Mouse (Mus musculus) bone marrow macrophage, adult 2 months (primary cell): ENCODE results near the gene Ppp2r5d. TPM values are rescaled to one million over a fixed set of nuclear protein-coding genes. Genes with fewer than 3 reads are reported as not detected.

ENCODE experiments used
- H3K27ac ChIP-seq: 2 replicates; pipeline ENCODE4 v1.5.1; 2012; ENCODE audit warnings: low read depth, low read length; ENCODE audit not compliant: insufficient read depth
- H3K4me1 ChIP-seq: 2 replicates; pipeline ENCODE4 v1.6.1; 2012; ENCODE audit warnings: low read length; ENCODE audit not compliant: control insufficient read depth, insufficient read depth
- H3K4me3 ChIP-seq: 2 replicates; pipeline ENCODE4 v1.5.1; 2012; ENCODE audit warnings: mild to moderate bottlenecking, low read length, moderate library complexity; ENCODE audit not compliant: insufficient read depth
- CTCF ChIP-seq: IDR thresholded peaks from 2 replicates; pipeline ENCODE4 v1.5.1; 2012; ENCODE audit warnings: low read depth, mild to moderate bottlenecking, low read length, moderate library complexity
- POLR2A ChIP-seq: IDR thresholded peaks from 2 replicates; pipeline ENCODE4 v1.6.1; 2012; ENCODE audit warnings: mild to moderate bottlenecking, low read depth, low read length, borderline replicate concordance
- polyA plus RNA-seq: library from polyadenylated mRNA; stranded (reverse); fragments of >200 nt; gene quantifications from 2 replicates; pipeline ENCODE4 v1.2.4, GENCODE M21; 2012; ENCODE audit not compliant: missing spikeins, insufficient read depth, insufficient read length

The Ppp2r5d gene
- polyA plus RNA-seq, 1 experiment, result 38.2 TPM

DNA sequence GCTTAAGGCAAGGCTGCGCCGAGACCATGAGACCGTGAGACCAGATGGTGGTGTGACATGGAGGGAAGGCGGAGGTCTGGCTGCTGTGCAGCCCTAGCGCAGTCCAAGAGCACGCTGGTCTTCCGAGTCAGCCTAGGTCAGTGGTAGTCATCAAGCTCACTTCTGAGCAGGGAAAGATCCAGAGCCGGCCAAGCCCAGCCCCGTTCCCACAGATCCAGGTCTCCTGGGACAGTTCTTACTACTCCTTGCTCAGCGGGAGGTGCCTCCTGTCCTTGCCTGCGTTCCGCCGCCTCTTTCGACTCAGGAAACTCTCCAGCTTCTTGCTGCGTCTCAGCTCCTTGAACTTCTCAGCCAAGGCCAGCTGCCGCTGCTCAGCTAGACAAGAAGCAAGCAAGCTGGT is 37.2 kb downstream of the Ppp2r5d start:
- no peak overlapping the region for H3K27ac ChIP-seq
- no peaks in the 10 kb centered on the region for H3K4me1 ChIP-seq
- no peak for TF ChIP-seq CTCF
- TF ChIP-seq POLR2A, result no peak
- no peak overlapping the region for H3K4me3 ChIP-seq

DNA sequence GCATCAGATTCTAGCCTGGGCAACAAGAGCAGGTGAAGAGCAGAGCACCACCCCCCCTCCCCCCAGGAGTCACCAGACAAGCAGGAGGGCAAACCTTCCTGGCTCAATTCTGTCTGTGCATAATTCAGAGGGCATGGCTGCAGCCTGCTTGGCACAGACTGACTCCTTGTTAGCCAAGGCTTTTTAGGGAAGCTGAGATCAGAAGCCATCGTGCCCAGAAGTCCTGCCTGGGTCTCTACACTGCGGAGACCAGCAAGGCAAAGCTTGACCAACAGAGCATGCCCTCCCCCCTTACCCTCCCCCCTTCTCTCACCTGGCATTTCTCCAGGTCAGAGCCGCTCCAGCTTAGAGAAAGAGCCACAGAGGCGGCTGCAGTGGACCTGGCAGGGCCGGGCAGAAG is 42.2 kb downstream of the Ppp2r5d start:
- no peak overlapping the region for H3K27ac ChIP-seq
- TF ChIP-seq POLR2A (no peak), CTCF (no peak)
- H3K4me3 ChIP-seq, result no peak overlapping the region
- H3K4me1 ChIP-seq, result no peaks in the 10 kb centered on the region

DNA sequence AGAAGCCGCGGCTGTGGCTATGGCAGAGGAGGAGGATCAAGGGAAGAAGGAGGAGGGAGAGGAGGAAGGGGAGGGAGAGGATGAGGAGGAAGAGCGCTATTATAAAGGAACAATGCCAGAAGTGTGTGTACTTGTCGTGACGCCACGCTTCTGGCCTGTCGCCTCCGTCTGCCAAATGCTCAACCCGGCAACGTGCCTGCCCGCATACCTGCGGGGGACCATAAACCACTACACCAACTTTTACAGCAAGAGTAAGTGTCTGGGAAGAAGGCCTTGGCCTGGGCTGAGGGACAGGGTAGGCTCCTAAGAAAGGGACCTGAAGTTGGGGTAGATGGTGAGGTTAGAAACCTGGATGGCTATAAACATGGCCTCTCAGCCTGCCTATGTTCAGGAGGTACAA is 42.9 kb downstream of the Ppp2r5d start:
- no peak for TF ChIP-seq CTCF

GRCm38 (mm10) chr17:46661351-46661750 is 43.6 kb downstream of the Ppp2r5d start:
- no peak overlapping the region for H3K27ac ChIP-seq
- TF ChIP-seq POLR2A (no peak), CTCF (no peak)
- no peaks in the 10 kb centered on the region for H3K4me1 ChIP-seq
- no peak overlapping the region for H3K4me3 ChIP-seq

More for the DNA sequence above, 42.9 kb downstream of the Ppp2r5d start:
- Histone ChIP-seq H3K4me3 (no peak overlapping the region), H3K4me1 (no peaks in the 10 kb centered on the region), H3K27ac (no peak overlapping the region)

DNA sequence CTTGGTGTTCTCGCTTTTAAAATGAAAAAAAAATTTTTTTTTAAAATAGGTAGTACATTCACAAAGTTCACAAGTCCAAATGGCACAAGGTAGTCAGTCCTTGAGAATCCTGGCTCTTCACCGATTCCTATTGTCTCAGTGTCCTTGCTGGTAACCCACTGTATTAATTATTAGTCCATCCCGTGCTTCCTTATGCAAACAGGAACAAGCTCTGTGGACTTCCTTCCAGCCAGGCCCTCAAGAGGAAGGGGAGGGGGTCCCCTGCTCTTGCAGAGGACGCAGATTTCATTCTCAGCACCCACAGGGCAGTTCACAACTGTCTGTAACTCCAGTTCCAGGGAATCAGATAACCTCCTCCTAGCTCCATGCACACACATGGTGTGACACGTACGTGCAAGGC is 48.9 kb downstream of the Ppp2r5d start:
- H3K27ac ChIP-seq, result no peak overlapping the region
- TF ChIP-seq CTCF (no peak), POLR2A (no peak)
- peaks cover 2% of the 10 kb centered on the region; the same call in 1 of the 2 replicates for H3K4me1 ChIP-seq
- H3K4me3 ChIP-seq, result no peak overlapping the region

DNA sequence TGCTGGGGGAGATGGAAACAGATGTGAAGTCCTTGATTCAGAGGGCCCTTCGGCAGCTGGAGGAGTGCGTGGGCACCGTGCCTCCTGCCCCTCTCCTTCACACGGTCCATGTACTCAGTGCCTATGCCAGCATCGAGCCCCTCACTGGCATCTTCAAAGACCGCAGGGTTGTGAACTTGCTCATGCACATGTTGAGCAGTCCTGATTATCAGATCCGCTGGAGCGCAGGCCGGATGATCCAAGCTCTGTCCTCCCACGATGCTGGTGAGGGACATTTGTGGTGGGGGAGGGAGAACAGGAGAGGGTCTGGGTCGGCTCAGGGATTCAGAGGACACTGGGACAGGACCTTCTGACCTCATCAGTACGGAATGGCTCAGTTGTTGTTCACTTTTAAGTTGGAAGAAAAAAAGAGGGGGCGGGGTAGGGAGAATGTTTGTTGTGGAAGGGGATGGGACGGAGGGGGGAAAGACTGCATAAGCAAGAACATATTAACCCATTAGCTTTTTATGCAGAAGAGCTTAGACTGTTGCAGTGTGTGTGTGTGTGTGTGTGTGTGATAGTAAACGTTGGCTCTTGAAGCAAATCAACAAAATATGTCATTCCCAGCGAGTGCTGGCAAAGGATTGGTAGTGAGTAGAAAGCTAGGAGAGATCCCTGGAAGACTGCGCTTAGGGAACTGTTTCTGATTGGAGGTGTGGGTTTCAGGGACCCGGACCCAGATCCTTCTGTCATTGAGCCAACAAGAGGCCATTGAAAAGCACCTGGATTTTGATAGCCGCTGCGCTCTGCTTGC is 53.0 kb downstream of the Ppp2r5d start:
- no peak overlapping the region for H3K4me3 ChIP-seq
- TF ChIP-seq CTCF (no peak), POLR2A (no peak)
- no peak overlapping the region for H3K27ac ChIP-seq
- H3K4me1 ChIP-seq, result peaks cover 9% of the 10 kb centered on the region

- Histone ChIP-seq H3K27ac (no peak overlapping the region), H3K4me3 (peak overlapping the region; percentile 71), H3K4me1 (peaks cover 10% of the 10 kb centered on the region)
- TF ChIP-seq CTCF (no peak), POLR2A (no peak)
These were observed 53.6 kb downstream of the Ppp2r5d start for GRCm38 (mm10) chr17:46651292-46651691.

- Histone ChIP-seq H3K27ac (peak within 1 kb of the TSS; percentile 54), H3K4me3 (peak within 1 kb of the TSS; percentile 71), H3K4me1 (peaks cover 10% of the 10 kb centered on the region)
- TF ChIP-seq POLR2A (no peak), CTCF (no peak)
These were observed 54.5 kb downstream of the Ppp2r5d start, which contains the start of gene Cul7 for GRCm38 (mm10) chr17:46650232-46651031. Gene Cul7 (plus strand): TSS chr17:46650337.

- H3K4me1 ChIP-seq, result peaks cover 10% of the 10 kb centered on the region
- H3K4me3 ChIP-seq, result peak overlapping the region; percentile 71
- TF ChIP-seq POLR2A (no peak), CTCF (no peak)
- peak overlapping the region; percentile 54 for H3K27ac ChIP-seq
These were observed 55.1 kb downstream of the Ppp2r5d start for GRCm38 (mm10) chr17:46649811-46650210.

- Histone ChIP-seq H3K4me3 (no peak overlapping the region), H3K27ac (no peak overlapping the region), H3K4me1 (peaks cover 18% of the 10 kb centered on the region)
- TF ChIP-seq POLR2A (no peak), CTCF (no peak)
These were observed 56.5 kb downstream of the Ppp2r5d start for GRCm38 (mm10) chr17:46648436-46648835.
